Mouse (Mus musculus): ENCODE measurements around the gene Eaf1.

The Eaf1 gene

GRCm38 (mm10) chr14:31509911-31510310 lies 15.7 kb downstream of the Eaf1 start:
- no peak for DNase-seq (ENCODE audit: low read depth, low spot score)

- no peak for DNase-seq (ENCODE audit: low read depth, low spot score)
Measured at GRCm38 (mm10) chr14:31510322-31510721, 16.1 kb downstream of the Eaf1 start.

- DNase-seq (ENCODE audit: low read depth, low spot score), result no peak
Measured at GRCm38 (mm10) chr14:31515895-31516294, 21.7 kb downstream of the Eaf1 start.

DNA sequence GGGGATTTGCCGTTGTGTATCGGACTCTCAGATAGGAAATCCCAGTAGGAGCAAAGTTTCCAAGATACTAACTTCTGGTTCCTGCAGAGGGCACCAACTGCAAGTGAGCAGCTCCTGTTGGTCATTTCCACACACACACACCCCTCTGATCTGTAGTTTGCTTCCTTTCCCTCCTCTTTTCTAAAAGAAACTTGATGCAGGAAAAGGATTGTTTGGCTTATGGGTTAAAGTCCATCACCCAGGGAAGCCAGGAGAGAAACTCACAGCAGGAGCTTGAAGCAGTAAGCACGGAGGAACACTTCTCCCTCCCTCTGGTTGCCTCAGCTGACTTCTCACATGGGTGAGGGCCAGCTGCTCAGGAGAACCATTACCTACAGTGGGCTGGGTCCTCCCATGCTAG lies 25.0 kb downstream of the Eaf1 start:
- no peak for DNase-seq (ENCODE audit: low read depth, low spot score)

GRCm38 (mm10) chr14:31521318-31521717 lies 27.1 kb downstream of the Eaf1 start:
- no peak for DNase-seq (ENCODE audit: low read depth, low spot score)

DNA sequence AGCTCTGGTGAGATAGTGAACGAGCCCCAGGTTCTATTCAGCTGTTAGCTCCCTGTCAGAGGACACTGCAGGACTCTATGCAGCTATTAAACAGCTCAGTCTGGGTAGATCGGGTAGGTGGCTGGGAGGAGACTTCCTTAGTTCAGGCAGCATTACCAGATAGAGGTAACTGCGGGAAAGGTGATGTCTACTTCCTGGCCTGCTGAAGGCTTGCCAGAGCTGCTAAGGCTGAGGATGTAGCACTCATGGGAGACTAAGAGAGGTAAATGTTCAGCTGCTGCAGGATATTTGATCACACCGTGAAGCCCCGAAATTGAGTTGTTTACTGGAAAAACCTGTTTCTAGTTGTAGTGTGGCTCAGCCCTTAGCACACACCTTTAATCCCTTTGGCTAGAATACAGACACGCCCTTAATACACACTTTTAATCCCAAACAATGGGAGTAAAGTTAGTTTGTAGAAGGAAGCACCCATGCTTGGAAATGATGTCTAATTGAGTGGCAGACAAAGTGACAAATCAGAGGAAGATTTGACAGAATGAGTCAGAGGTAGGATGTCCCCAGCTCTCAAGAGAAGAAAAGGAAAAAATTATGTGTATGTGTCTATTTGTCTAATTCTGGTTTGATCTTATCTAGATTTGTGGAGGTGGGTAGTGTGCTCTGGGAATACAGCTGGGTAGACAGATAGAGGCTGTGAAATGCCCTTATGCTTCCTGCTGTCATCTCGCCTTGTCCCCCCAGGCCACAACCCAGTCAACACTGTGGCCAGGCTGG lies 31.0 kb downstream of the Eaf1 start:
- DNase-seq (ENCODE audit: low read depth, low spot score), result no peak

DNA sequence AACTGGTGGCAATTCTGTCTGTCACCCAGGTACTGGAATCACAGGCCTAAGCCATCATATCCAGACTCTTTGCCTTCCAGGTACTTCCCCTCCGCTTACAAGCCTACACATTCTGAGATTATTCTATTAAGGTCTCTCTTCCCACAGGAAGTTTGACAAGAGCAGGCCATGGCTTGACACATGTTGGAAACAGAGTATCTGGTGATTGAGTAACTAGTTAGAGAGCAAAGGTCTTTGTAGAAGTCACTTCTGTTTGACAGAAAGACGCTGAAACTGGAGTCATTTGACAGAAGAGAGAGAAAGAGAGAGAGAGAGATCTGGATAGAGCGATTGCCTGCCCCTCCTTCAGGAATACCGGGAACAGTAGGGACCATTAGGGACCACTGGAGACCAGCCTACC lies 36.6 kb downstream of the Eaf1 start:
- no peak for DNase-seq (ENCODE audit: low read depth, low spot score)

GRCm38 (mm10) chr14:31531506-31532148 lies 37.4 kb downstream of the Eaf1 start:
- DNase-seq (ENCODE audit: low read depth, low spot score), result no peak

DNA sequence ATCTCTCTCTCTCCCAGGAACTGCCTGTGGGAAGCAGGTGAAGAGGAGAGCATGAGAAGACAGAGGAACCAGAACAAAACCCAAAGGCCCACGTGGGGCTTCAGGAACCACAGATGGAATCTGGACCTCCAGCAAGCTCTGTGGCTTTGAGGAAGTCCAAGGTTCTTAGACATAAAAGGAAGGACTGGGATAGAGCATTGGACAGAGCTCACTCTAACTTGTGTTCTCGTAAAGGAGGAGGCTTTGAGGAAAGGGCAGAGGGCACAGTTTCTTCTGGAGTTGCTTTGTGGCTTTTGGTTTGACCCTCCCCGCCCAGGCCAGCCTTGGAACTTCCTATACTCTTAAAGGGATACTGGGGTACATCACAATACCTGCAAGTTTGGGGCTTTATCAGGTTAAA lies 38.5 kb downstream of the Eaf1 start:
- DNase-seq (ENCODE audit: low read depth, low spot score), result no peak

- no peak for DNase-seq (ENCODE audit: low read depth, low spot score)
Measured at GRCm38 (mm10) chr14:31537298-31537697, 43.1 kb downstream of the Eaf1 start.

- DNase-seq (ENCODE audit: low read depth, low spot score), result no peak
Measured at GRCm38 (mm10) chr14:31543885-31544442, 49.8 kb downstream of the Eaf1 start.

DNA sequence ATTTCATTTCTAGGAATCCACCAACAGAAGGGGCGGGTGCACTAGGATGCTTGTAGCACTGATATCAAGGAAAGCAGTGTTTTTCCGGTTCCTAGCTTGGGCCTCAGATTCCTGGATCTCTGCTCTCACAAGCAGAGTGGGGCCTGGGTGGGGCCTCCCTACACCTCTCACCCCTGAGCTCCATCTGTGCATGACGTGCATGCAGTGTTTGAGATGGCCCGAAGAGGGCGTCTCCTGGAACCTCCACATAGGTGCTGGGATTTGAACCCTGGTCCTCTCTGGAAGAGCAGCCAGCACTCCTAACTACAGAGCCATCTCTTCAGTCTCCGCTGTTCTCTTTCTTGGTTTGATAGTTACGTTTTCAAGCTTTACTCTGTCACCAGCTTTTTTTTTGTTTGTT lies 60.8 kb downstream of the Eaf1 start:
- DNase-seq (ENCODE audit: low read depth, low spot score), result no peak

- DNase-seq (ENCODE audit: low read depth, low spot score), result no peak
Measured at GRCm38 (mm10) chr14:31555963-31556434, 61.8 kb downstream of the Eaf1 start.

- DNase-seq (ENCODE audit: low read depth, low spot score), result no peak
Measured at GRCm38 (mm10) chr14:31556526-31557260, 62.5 kb downstream of the Eaf1 start.

GRCm38 (mm10) chr14:31557273-31557672 lies 63.1 kb downstream of the Eaf1 start:
- DNase-seq (ENCODE audit: low read depth, low spot score), result no peak

DNA sequence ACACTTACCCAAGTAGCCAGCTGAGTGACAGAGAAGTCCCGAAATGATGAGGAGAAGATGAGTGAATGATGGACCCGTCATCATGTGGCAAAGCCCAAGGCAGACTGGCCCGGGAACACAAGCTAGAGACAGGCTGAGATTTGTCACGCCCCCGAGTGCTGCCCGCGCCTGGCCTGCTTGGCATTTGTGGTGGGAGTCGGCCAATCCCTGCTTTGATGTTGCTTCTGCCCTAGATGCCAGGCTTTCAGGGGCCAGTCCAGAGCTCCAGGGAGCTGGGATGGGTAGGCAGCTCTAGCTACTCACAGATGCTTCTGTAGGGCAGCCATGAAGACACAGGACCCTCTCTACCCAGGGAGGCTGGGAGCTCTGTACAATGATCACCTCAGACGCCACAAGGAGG lies 63.6 kb downstream of the Eaf1 start:
- no peak for DNase-seq (ENCODE audit: low read depth, low spot score)

DNA sequence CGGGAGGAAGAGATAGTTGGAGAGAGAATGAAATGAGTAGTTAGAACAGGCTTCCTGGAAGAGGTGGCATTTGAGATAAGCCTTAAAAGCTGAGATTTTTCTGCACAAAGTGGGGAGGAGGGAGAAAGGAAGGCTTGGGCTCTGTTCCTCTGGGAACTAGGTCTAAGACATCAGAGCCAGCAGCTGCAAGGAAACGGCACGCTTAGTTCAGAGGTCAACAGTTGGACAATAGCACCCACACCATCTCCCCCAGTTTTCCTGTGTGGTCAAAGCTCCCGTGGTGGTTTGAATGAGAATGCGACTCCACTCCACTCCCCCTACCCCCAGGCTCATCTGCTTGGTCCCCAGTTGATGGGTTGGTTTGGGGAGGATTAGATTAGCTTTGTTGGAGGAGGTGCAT lies 65.0 kb downstream of the Eaf1 start:
- DNase-seq (ENCODE audit: low read depth, low spot score), result no peak
